Mouse (Mus musculus): ENCODE data around the gene Rab3a.

The Rab3a gene

DNA sequence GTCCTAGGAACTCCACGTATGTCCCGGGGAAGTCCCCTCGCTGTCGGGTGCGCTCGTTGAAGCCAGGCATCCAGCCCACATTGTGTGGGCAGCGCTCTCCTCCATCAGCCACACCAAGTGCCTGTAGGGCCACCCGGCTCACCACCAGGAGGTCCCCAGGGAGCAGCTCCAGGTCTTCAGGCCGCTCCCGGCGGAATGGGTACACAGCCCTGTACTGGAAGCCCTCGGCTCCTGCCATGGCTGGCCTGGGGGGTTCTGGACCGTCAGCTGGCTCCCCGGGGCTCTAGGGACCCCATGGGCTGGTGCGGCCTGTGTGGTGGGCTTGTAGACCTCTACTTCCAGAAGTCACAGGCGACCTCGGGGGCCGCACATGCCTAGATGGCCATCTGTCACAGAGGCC lies 20.3 kb downstream of the Rab3a start:
- no peak for DNase-seq (ENCODE audit: low read depth)

DNA sequence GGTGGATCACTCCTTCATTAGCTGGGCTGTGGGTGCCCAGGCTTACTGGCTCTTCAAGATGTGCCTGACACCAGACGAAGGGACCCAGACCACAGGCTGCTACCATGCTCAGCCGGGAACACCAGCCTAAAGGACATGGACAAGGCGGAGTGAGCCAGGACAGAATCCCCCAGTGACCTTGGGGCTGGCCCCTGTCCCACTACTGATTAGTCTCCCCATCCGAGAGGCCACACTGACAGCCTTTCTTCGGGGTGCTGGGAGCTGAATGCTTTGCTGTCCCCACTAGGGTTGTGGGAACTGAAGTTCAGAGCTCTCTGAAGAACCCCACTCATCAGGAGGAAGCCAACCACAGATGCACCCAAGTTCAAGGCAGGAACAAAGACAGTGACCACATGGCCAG lies 20.7 kb downstream of the Rab3a start:
- DNase-seq (ENCODE audit: low read depth), result no peak

DNA sequence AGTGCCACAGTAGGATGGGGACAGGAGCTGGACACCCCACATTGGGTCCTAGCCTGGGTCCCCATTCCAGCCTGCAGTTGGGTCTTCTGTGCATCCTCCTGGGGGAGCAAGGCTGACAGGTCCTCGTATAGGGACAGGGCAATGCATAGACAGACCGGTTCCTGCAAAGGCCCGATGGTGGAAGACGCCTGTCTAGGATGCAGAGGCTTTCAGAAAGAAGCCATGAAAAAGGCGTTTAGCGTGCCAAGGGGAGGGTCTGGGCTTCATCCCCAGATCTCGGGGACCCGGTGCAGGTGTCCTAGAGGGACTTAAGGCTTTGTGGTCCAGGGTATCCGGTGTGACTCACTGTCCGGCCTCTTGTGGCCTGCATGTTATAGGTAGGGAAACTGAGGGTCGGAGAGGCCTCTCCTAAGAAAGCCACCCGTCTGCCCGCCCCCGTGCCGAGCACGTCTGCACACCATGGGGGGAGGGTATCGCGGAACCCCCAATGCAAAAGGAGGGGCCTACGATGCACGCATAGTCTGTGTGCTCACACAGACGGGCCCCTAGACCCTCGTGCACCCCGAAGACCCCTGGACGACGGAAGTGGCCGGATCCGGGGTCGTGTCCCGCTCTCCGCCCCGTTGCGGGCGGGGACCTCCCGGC lies 21.5 kb downstream of the Rab3a start:
- DNase-seq (ENCODE audit: low read depth), result no peak

DNA sequence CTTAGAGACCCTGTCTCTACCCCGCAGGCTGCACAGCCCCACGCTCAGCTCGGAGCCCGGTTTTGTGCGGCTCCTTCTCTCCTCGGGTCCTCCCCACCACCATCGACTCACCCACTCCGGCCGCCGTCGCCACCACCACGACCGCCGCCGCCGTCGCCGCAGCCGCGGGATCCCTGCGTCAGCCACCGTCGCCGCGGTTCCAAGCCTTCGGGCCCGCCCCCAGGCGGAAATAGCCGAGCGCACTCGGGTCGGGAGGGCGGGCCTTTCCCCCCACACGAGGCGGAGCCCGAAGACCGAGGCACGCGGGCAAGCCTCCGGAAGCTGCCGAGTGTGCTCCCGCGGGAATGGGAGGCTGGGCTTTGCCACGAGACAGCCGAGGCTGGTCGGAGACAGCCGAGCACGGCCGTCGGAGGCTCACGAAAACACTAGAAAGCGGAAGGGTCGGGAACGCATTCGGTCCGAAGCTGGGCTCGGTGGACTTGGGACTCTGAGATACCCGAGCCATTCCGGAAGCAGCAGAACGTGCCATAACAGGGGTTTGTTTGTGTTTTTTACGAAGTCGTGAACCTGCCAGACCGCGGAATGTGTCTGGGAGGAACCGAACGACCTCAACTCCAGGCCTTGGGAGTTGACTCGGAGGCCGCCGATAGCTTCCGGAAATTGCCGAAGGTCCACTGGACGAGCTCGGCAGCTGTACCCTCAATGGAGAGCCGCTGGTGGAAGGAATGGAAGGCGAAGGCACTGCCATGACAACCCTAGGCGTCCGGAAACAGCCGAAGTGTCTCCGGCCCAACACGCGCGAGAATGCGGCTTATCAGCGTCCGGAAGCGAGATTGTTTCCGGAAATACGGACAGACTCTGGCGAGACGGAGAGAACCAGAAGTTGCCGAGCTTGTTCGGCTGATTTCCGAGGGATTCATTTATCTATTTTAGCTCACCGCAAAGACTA lies 22.3 kb downstream of the Rab3a start, which contains the start of gene Pik3r2:
Pik3r2 (minus strand) TSS at position 218 of the 949 bp plus-strand sequence.
- DNase-seq (ENCODE audit: low read depth), result peak; percentile 94

DNA sequence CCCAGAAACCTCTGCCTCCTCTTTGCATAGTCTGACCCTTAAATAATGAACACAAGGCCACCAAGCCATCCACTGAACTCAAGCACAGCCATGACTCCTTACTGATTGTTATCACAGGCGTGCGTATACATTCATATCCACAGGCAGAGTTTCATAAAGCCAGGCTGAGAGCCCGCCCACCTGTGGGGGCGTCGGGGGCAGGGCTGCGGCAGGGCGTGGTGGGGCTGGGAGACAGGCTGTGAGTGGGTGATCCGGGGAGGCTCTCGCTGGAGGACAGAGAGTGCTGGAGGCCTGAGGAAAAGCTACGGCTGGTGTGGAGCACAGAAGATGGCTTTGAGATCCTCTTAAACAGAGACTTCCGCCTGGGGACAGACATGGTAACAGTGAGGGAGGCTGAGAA lies 25.6 kb downstream of the Rab3a start:
- no peak for DNase-seq (ENCODE audit: low read depth)

DNA sequence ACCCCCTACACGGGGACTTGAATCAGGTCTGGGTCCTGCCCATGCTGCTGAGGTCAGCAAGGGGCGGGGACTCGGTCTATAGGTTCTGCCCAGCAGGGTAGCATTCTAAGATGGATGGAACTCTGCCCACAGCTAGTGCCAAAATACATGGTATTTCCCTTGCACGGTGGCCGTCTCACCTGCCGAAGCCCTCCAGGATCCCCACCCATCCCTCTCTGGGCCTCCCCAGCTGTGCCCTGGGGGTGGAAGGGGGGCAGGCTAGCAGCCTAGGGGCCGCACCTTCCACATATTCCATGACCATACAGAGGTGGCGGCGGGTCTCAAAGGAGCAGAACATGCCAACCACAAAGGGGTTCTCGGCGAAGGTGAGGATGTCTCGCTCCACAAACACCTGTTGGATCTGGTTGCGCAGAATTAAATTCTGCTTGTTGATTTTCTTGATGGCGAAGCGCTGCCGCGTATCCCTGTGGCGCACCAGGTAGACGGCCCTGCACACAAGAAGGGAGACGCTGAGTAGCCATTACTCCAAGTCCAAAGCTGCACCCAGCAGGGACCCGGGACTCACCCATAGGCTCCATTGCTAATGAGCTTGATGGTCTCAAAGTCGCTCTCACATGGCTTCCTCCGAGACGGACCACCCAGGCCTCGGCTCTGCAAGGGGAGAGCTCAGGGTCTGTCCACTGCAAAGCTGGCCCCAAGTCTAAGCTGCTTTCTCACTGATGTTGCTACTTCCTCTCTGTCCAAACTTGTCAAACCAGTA lies 32.0 kb downstream of the Rab3a start:
- no peak for DNase-seq (ENCODE audit: low read depth)

DNA sequence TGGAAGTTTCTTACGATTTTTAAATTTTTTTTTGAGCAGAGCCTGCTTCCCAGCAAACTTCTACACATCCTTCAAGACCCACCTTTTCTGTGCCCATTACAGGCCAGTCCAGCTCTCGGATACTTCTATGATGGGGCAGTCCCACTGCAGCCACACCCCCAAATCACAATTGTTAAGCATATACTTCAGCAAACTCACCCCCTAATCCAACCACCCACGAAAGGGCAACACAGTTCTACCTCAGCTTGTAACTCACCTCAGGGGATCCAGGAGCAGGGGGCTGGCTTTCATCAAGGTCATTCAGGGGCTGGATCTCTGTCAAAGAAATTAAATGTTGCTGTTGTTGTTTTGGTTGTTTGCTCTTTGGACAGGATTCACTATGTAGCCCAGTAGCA lies 32.6 kb downstream of the Rab3a start:
- DNase-seq (ENCODE audit: low read depth), result no peak

DNA sequence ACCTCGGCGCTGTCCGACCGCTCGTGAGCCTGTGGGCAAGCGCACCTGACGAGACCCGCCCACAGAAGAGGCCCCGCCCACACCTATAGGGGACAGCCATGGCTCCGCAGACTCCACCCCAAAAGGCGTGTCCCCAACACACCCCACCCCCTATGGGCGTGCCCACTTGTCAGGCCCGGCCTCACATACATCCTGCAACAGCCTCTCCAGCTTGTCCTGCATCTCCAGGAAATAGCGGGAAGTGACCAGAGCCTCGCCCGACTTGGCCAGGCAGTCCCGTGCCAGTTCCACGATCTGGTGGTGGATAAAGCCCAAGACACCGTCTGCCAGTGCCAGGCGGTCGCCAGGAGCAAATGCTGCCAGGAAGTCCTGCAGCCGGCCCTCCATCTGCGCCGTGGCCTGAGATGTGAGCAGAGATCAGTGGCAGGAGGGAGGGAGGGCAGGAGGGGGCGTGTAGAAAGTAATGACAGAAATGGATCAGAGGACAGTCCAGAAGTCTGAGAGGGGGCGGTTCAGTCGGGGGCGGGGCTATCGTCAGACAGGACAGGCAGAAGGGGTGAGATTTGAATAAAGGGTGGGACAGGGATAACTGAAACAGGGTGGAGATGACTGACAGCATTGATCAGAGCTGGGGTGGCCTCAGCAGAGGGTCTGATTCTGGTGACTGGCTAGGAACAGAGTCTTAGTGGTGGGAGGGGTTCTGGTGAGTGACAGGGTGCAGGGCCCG lies 33.6 kb downstream of the Rab3a start:
- DNase-seq (ENCODE audit: low read depth), result no peak

DNA sequence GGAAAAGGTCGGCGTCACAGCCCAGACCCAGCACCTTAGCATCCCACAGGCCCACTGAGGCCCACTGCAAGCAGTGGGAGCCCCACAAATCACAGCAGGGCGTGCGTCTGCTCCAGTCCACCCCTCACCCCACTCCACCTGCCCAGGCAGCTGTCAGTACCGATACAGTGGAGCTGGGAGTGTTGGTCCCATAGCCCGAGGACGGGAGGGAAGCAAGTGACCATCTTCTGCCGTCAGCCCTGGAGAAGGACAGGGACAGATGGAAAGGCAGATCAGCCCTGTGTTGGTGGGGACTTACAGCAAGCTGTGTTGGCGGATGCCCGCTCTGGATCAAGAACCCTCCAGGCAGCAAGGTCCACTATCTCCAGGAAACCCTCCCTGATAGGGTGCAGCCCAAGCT lies 34.6 kb downstream of the Rab3a start:
- DNase-seq (ENCODE audit: low read depth), result no peak

DNA sequence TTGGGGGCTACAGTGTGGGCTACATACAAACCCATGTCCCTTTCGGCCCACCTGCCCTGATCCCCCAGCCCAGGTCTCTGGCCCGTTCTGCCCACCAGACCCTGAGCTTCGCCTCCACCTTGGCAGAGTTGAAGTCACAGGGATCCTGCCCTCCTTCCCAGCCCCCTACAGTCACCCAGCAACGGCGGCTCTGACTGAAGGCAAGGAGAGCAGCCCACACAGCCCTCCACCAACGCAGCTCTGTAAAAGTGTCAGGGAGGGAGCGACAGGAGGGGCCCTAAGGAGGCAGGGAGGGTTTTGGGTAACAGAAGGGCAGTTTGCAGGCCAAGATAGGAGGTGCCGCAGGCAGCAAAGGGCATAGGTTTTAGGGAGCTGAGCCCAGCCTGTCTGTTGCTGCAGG lies 36.4 kb downstream of the Rab3a start:
- DNase-seq (ENCODE audit: low read depth), result no peak

DNA sequence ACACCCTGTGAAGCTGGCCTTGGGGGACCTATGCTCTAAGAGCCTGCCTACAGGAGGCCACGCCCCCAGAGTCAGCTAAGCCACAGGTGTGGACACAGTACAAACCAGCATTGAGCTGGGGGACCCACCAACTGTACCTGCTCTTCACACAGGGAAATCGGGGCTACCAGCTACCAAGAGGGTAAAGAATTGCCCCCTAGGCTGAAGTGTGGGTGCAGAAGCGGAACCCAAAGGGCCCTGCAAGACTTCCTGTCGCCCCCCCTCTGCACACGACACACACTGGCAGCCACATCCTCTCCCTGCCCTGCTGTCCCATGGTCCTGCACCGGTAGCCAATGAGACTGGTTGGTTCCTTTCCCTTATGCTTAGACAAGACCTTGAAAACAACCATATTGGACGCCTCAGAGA lies 36.8 kb downstream of the Rab3a start:
- no peak for DNase-seq (ENCODE audit: low read depth)

DNA sequence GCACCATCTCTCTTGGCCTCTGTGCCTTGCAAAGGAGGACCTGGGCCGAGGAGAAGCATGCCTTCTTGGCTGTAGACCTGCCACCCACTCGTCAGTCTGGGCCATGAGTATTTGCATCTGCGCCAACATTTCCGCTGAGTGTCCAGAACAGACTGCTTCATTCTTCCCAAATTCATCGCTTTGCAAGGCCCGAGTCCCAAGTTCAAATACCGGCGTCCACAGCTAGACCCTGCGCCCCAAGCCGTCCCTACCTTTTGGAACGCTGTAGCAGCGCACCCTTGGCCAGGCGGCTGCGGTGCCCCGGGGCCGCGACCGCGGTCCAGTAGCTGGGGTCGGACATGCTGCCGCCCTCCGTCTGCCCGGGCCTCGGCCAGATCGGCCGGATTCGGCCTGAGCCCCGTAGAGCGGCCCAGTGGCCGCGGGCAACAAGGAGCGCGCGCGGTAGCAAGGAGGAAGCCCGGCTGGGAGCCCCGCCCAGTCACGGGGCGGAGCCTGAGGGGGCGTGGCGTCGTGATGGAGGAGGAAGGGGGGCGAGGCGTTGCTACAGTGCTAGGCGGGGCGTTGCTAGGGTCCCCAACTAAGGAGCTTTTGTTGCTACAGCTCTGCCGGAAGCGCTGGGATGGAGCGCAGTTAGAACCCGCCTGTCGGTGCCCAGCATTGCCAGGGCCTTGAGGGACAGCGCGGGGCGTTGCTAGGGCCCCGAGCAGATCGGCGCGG lies 37.7 kb downstream of the Rab3a start:
- peak; percentile 91 for DNase-seq (ENCODE audit: low read depth)

DNA sequence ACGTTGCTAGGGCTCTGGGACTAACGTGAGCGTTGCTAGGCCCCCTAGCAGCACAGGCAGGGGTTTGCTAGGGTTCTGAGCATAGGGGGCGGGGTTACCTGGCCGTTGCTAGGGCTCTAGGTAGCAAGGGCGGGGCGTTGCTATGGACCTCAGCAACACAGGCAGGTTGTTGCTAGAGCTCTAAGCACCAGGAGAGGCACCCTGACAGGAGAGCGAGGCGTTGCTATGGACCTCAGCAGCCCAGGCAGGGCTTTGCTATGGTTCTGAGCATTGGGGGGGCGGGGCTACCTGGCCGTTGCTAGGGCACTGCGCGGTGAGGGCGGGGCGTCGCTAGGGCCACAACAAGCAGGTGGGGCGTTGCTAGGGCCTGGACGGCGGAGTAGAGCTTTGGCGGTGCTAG lies 38.2 kb downstream of the Rab3a start:
- peak; percentile 53 for DNase-seq (ENCODE audit: low read depth)

DNA sequence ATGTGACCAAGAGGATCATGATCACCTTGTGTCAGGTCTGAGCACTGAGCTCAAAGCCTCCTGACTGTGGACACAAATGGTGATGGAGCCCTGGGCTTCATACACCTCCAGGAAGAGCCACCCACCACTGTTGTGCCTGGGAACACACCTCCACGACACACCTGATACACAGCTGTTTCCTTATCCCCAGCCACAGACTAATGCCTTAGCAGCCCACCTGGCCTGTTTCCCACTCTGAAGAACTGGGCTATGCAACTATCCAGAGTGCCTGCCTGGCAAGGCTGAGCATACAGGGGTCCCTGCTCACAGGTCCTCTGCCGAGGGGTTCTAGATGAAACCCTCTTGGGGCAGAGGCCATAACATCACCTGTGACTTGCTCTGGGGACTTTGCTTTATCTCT lies 39.7 kb downstream of the Rab3a start:
- DNase-seq (ENCODE audit: low read depth), result no peak

DNA sequence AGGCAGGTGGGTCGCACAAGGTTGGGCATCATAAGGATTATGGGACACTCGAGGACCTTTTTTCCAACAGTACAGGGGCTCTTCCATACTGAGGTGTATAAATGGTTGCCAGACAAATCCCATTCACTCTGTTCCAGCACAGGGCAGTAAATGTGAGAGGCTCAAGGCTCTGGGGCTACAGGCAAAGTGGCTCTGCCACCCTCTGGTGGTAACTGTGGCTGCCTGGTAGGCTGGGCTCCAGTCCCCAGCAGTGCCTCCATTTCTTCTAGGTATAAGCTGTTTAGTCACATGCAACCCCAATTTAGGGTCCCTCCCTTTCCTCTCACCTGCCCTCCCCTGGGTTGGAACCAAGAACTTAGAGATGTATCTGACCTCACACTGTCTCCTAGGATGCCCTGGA lies 40.9 kb downstream of the Rab3a start:
- DNase-seq (ENCODE audit: low read depth), result no peak

DNA sequence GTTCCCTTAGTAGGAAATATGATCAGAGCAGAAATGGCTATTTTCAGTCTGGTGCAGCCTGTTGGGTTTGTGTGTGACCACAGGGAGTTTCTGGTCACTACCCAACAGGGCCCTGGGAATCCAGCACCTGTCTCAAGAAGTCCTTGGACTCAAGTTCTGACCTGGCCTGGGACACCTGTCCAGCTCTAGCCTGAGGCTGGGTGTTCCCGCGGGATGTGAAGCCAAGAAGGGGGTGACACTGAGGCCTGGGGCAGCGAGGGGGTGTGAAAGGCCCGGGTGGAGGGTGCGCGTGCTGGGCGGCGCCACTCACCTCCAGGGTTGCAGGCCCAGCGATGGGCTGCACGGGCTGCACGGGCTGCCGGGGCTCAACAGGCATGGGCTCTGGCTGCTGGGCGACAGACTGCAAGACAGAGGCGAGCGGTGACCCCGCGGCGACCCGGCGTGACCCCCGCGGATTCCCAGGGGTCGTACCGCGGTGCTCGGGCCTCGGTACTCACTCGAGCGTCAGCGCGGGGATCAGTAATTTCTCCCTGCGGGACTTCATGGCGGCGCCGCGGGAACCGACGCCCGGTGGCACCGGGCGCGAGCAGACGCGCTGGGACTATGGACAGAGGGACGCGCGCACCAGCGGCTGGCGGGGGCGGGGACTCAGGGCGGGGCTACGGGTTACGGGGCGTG lies 42.1 kb downstream of the Rab3a start:
- no peak for DNase-seq (ENCODE audit: low read depth)

DNA sequence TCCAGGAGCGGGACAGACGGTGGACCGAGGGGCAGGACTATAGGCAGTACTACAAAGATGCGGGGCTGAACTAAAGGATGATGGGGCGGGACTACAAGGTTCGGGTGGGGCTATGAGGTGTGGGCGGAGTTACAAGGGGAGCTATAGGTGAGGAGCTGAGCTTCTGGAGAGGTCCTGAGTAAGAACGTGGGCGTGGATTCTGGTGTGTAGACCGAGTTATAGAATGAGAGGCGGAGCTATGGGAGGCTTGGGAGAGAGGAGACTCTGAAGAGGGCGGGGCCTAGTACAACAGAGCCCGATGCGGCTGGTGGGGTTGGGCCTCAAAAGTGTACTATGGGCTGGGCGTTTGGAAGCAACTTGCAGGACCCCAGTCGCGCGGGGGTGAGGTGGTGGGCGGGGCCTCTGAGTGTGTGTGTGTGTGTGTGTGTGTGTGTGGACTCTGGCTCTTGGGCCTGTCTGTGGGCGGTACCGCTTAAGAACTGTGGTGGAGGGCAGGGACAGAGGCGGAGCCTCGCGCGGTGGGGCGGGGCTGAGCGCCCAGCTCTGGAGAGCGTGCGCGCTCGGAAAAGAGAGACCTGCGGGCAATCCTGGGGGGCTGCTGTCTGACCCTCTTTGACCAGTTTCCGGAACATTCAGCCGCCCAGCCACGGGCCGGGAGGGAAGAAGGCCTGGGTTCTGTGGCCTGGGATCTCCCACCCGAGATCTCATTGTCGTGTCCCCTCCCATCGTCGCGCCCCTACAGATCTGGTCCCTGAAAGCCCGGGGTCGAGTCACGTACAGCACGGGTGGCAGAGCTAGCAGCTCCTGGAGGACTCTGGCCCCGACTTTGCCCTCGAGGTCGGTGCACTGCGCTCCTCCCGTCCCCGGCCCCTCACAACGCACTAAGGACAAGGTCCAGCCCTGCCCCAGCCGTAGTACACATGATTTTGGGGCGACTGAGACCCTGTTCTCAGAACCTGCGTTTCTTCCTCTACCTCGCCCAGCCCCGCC lies 42.9 kb downstream of the Rab3a start:
- peak; percentile 93 for DNase-seq (ENCODE audit: low read depth)

DNA sequence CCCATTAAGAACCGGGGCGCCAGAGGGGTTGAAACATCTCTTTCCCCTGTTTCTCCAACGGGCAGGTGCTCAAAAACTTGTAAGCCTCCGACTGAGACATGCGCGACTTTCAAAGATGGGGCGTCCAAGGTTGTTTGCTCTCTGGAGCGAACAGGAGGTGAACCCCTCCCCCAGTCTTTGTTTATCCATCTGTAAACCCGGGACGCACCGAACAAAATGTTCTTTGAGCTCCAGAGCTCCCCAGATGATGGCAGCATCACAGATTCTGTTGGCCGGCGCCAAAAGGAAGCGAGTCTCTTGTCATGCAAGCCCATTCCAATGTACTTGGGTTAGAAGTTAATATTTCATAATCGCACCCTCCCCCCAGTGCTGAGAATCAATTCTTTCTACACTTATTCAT lies 43.8 kb downstream of the Rab3a start:
- no peak for DNase-seq (ENCODE audit: low read depth)

DNA sequence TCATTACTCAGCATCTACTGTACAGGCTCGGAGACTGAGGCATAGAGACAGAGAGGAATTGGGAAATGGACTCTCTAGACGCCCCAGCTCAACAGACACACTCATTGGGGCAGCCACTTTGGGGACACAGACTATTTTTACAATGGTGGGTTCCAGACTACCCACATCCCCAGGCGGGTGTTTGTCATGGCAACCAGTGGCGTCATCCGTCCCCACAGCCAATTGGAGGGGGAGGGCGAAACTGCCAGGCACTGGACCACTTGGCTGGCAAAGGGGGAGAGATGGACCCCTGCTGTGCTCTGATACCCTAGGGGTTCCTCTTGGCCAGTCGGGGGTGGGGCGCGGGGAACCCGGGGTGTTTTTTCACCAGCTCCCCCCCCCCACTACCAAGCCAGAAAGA lies 46.2 kb downstream of the Rab3a start:
- DNase-seq (ENCODE audit: low read depth), result no peak

DNA sequence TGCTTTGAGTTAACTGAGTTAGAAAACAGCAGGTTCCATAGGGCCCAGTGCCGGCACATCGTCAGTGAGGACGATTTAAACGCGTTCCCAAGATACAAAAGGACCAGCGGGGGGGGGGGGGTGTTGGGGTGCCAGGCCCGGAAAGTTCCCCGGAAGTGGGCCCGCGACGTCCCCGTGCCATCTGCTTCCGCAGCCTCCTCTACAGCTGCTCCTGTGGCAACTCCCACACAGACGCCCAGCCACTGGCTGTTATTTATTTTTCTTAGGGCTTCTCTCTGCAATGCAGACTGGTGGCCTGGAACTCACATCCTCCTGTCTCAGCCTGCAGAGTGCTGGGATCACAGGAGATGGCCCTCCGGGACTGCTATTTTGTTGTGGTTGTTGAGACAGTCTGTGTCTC lies 46.7 kb downstream of the Rab3a start:
- no peak for DNase-seq (ENCODE audit: low read depth)

All from c-Kit-positive CD71-positive TER-119-negative erythroid progenitor cells, embryonic 14.5 days (primary cell).